Mouse (Mus musculus) forebrain, embryonic 11.5 days (tissue): ENCODE results near the gene Igfbp5. TPM values are rescaled to one million over a fixed set of nuclear protein-coding genes. Genes with fewer than 3 reads are reported as not detected.

Experiments used
- ATAC-seq: fragments of 200-750 bp; cut with Nextera tagmentation; replicated peaks from 2 replicates; pipeline ENCODE4 v1.8.0; 2017; ENCODE audit warnings: moderate TSS enrichment; ENCODE audit not compliant: low FRiP score
- DNase-seq: peaks from one replicate; pipeline ENCODE4 v3.0.0-alpha.2; 2017; ENCODE audit warnings: low spot score
- H3K27ac ChIP-seq: fragments of 300-500 bp; sonication (generic); 2 replicates; pipeline ENCODE4 v1.5.1; 2014; ENCODE audit warnings: low read depth, low read length
- H3K27me3 ChIP-seq: fragments of 300-500 bp; sonication (generic); 2 replicates; pipeline ENCODE4 v1.6.1; 2014; ENCODE audit warnings: mild to moderate bottlenecking, low read length, mixed read lengths; ENCODE audit not compliant: control insufficient read depth, insufficient read depth
- H3K36me3 ChIP-seq: fragments of 300-500 bp; sonication (generic); 2 replicates; pipeline ENCODE4 v1.6.1; 2014; ENCODE audit warnings: mild to moderate bottlenecking, low read length, moderate library complexity, mixed read lengths; ENCODE audit not compliant: control insufficient read depth, insufficient read depth
- H3K4me1 ChIP-seq: fragments of 300-500 bp; sonication (generic); replicated peaks from 2 replicates; pipeline ENCODE4 v1.6.1; 2014; ENCODE audit warnings: low read length, mixed read lengths; ENCODE audit not compliant: control insufficient read depth, insufficient read depth
- H3K4me2 ChIP-seq: fragments of 300-500 bp; sonication (generic); 2 replicates; pipeline ENCODE4 v1.6.1; 2014; ENCODE audit warnings: low read depth, mild to moderate bottlenecking, low read length, moderate library complexity, mixed read lengths; ENCODE audit not compliant: severe bottlenecking
- H3K4me3 ChIP-seq: fragments of 300-500 bp; sonication (generic); 2 replicates; pipeline ENCODE4 v1.5.1; 2014; ENCODE audit warnings: low read depth, low read length
- H3K9ac ChIP-seq: fragments of 300-500 bp; sonication (generic); 2 replicates; pipeline ENCODE4 v1.6.1; 2014; ENCODE audit warnings: low read length
- H3K9me3 ChIP-seq: fragments of 300-500 bp; sonication (generic); 2 replicates; pipeline ENCODE4 v1.6.1; 2016; ENCODE audit warnings: low read length, mixed read lengths; ENCODE audit not compliant: control insufficient read depth
- WGBS: fragments of 180-500 bp; shearing (Covaris S2); extraction: QIAGEN DNeasy Blood & Tissue Kit; methylation state at CpG from one replicate; pipeline ENCODE4 v1.1.7; 2014; 5-methylcytosine and 5-hydroxymethylcytosine counted together
- polyA plus RNA-seq: library from polyadenylated mRNA; unstranded; fragments of >200 nt; fragmentation: Nextera tagmentation; extraction: Ambion mirVana; gene quantifications from 2 replicates; pipeline ENCODE4 v1.2.1, GENCODE M21; 2014

Igfbp5 gene
- polyA plus RNA-seq, 1 experiment from 2014 or later, result 35.7 TPM

GRCm38 (mm10) chr1:72871337-72871696, 3.4 kb downstream of the Igfbp5 start:
- H3K4me1 ChIP-seq, result peaks cover 6% of the 10 kb centered on the region; the same call in 1 of the 2 replicates
- H3K36me3 ChIP-seq, result no peaks in the 10 kb centered on the region
- peak overlapping the region; percentile 64 for H3K4me3 ChIP-seq
- peak overlapping the region; percentile 67 for H3K27ac ChIP-seq
- 0% methylated on average over 6 of the region's 6 CpGs for WGBS
- H3K27me3 ChIP-seq, result peaks cover 3% of the 10 kb centered on the region; the same call in 1 of the 2 replicates
- H3K9me3 ChIP-seq, result no peaks in the 10 kb centered on the region
- DNase-seq (no peak), ATAC-seq (no peak)
- H3K9ac ChIP-seq, result peak overlapping the region; percentile 63
- peak overlapping the region; percentile 75 for H3K4me2 ChIP-seq

- H3K27me3 ChIP-seq, result peaks cover 3% of the 10 kb centered on the region; the same call in 1 of the 2 replicates
- no peaks in the 10 kb centered on the region for H3K36me3 ChIP-seq
- peak; percentile 84 for DNase-seq
- peak overlapping the region; percentile 75 for H3K4me2 ChIP-seq
- H3K4me1 ChIP-seq, result peaks cover 6% of the 10 kb centered on the region; the same call in 1 of the 2 replicates
- peak overlapping the region; percentile 64 for H3K4me3 ChIP-seq
- peak; percentile 45 for ATAC-seq
- peak overlapping the region; percentile 50 for H3K27ac ChIP-seq
- WGBS, result under 1% methylated on average over 20 of the region's 20 CpGs
- H3K9ac ChIP-seq, result peak overlapping the region; percentile 33
- H3K9me3 ChIP-seq, result no peaks in the 10 kb centered on the region
Observed at GRCm38 (mm10) chr1:72870615-72871336, 3.9 kb downstream of the Igfbp5 start.

GRCm38 (mm10) chr1:72869681-72870614, 4.7 kb downstream of the Igfbp5 start:
- Histone ChIP-seq H3K9me3 (no peaks in the 10 kb centered on the region), H3K36me3 (no peaks in the 10 kb centered on the region), H3K27ac (peak overlapping the region; percentile 50), H3K4me3 (peak overlapping the region; percentile 64), H3K4me2 (peak overlapping the region; percentile 75), H3K27me3 (no peaks in the 10 kb centered on the region), H3K9ac (peak overlapping the region; percentile 33), H3K4me1 (peaks cover 6% of the 10 kb centered on the region; the same call in 1 of the 2 replicates)
- DNase-seq, result peak; percentile 85
- ATAC-seq, result peak; percentile 14; the same call in 1 of the 2 replicates
- 4% methylated on average over 22 of the region's 22 CpGs for WGBS

GRCm38 (mm10) chr1:72869275-72869674, 5.4 kb downstream of the Igfbp5 start:
- H3K4me3 ChIP-seq, result no peak overlapping the region

GRCm38 (mm10) chr1:72868429-72869215, 6.1 kb downstream of the Igfbp5 start:
- no peaks in the 10 kb centered on the region for H3K36me3 ChIP-seq
- WGBS, result 78% methylated on average over 10 of the region's 10 CpGs

More at GRCm38 (mm10) chr1:72869275-72869674, 5.4 kb downstream of the Igfbp5 start:
- Histone ChIP-seq H3K9ac (no peak overlapping the region), H3K4me1 (no peaks in the 10 kb centered on the region; the same call in 1 of the 2 replicates), H3K36me3 (no peaks in the 10 kb centered on the region), H3K9me3 (no peaks in the 10 kb centered on the region), H3K4me2 (no peak overlapping the region), H3K27ac (no peak overlapping the region), H3K27me3 (no peaks in the 10 kb centered on the region)
- ATAC-seq (no peak), DNase-seq (peak; percentile 37)

GRCm38 (mm10) chr1:72867346-72867745, 7.3 kb downstream of the Igfbp5 start:
- ATAC-seq (no peak), DNase-seq (peak; percentile 45)
- 54% methylated on average over 1 of the region's 1 CpGs for WGBS
- H3K27me3 ChIP-seq, result no peaks in the 10 kb centered on the region
- H3K4me3 ChIP-seq, result no peak overlapping the region
- H3K4me2 ChIP-seq, result no peak overlapping the region
- no peaks in the 10 kb centered on the region; the same call in 1 of the 2 replicates for H3K4me1 ChIP-seq
- no peaks in the 10 kb centered on the region for H3K36me3 ChIP-seq
- no peak overlapping the region for H3K9ac ChIP-seq
- H3K9me3 ChIP-seq, result no peaks in the 10 kb centered on the region
- H3K27ac ChIP-seq, result no peak overlapping the region

More at GRCm38 (mm10) chr1:72868429-72869215, 6.1 kb downstream of the Igfbp5 start:
- peak; percentile 49 for DNase-seq
- no peak overlapping the region for H3K9ac ChIP-seq
- H3K4me3 ChIP-seq, result no peak overlapping the region
- H3K27me3 ChIP-seq, result no peaks in the 10 kb centered on the region
- H3K4me1 ChIP-seq, result no peaks in the 10 kb centered on the region; the same call in 1 of the 2 replicates
- H3K4me2 ChIP-seq, result no peak overlapping the region
- H3K27ac ChIP-seq, result no peak overlapping the region
- ATAC-seq, result no peak
- no peaks in the 10 kb centered on the region for H3K9me3 ChIP-seq

GRCm38 (mm10) chr1:72866417-72866816, 8.3 kb downstream of the Igfbp5 start:
- H3K27me3 ChIP-seq, result no peaks in the 10 kb centered on the region
- no peaks in the 10 kb centered on the region; the same call in 1 of the 2 replicates for H3K4me1 ChIP-seq
- H3K4me2 ChIP-seq, result no peak overlapping the region
- no peaks in the 10 kb centered on the region for H3K36me3 ChIP-seq
- no peak overlapping the region for H3K27ac ChIP-seq
- ATAC-seq (no peak), DNase-seq (peak; percentile 49)
- H3K4me3 ChIP-seq, result no peak overlapping the region
- 66% methylated on average over 5 of the region's 5 CpGs for WGBS
- no peak overlapping the region for H3K9ac ChIP-seq
- no peaks in the 10 kb centered on the region for H3K9me3 ChIP-seq

- ATAC-seq, result 0 out of 2 replicates have a peak, but pooled peaks have one; percentile 26
- no peak overlapping the region for H3K4me3 ChIP-seq
- H3K4me1 ChIP-seq, result no peaks in the 10 kb centered on the region; the same call in 1 of the 2 replicates
- peak; percentile 93 for DNase-seq
- no peaks in the 10 kb centered on the region for H3K9me3 ChIP-seq
- no peaks in the 10 kb centered on the region for H3K27me3 ChIP-seq
- H3K9ac ChIP-seq, result no peak overlapping the region
- no peak overlapping the region for H3K27ac ChIP-seq
- H3K4me2 ChIP-seq, result no peak overlapping the region
- 19% methylated on average over 6 of the region's 6 CpGs for WGBS
- no peaks in the 10 kb centered on the region for H3K36me3 ChIP-seq
Observed at GRCm38 (mm10) chr1:72865900-72866299, 8.8 kb downstream of the Igfbp5 start.
